Mouse (Mus musculus): Measurements from ENCODE around the gene Phka2.

- no peak for TF ChIP-seq GATA1 (IDR thresholded peaks at IDR 0.05; ENCODE audit: low read length)
- TF ChIP-seq TAL1 (IDR thresholded peaks at IDR 0.05; ENCODE audit: low read length) = no peak
Measured at GRCm38 (mm10) chrX:160489784-160490183, 12.2 kb upstream of the Phka2 start.
